Mouse (Mus musculus): Measurements from ENCODE around the gene Psg16. TPM values are rescaled to one million over a fixed set of nuclear protein-coding genes. Genes with fewer than 3 reads are reported as not detected.

The Psg16 gene
- total RNA-seq (2021) = 1 to 10 TPM; 5.6 to 6.1 TPM

- intact Hi-C loops (cut with DNase I) = loop anchor here (1.0 to 10.0 kb wide), 2 partner anchors 1606 to 1801 kb away; partner anchors contain the start of gene Pglyrp1
- DNase-seq (ENCODE audit: extremely low spot score in 1 of 2, low spot score in 2 of 2) = peak in 1 of 2 experiments; percentile 63
Measured at GRCm38 (mm10) chr7:17073904-17074615, at the start of gene Psg16. TSS of gene Psg16 (plus strand) at chr7:17074040.

- intact Hi-C loops (cut with DNase I) = no loop called here
- no peak for DNase-seq (ENCODE audit: extremely low spot score in 1 of 2, low spot score in 2 of 2)
Measured at GRCm38 (mm10) chr7:17024141-17024540, 49.7 kb upstream of the Psg16 start.

- intact Hi-C loops (cut with DNase I) = no loop called here
- DNase-seq (ENCODE audit: extremely low spot score in 1 of 2, low spot score in 2 of 2) = peak in 1 of 2 experiments; percentile 62
Measured at GRCm38 (mm10) chr7:17024814-17025504, 48.9 kb upstream of the Psg16 start.

GRCm38 (mm10) chr7:17025505-17025894, 48.3 kb upstream of the Psg16 start:
- no peak for DNase-seq (ENCODE audit: extremely low spot score in 1 of 2, low spot score in 2 of 2)
- intact Hi-C loops (cut with DNase I) = no loop called here

GRCm38 (mm10) chr7:17025896-17026622, 47.8 kb upstream of the Psg16 start:
- intact Hi-C loops (cut with DNase I) = no loop called here
- no peak for DNase-seq (ENCODE audit: extremely low spot score in 1 of 2, low spot score in 2 of 2)

- DNase-seq (ENCODE audit: extremely low spot score in 1 of 2, low spot score in 2 of 2) = peak in 1 of 2 experiments; percentile 64
- intact Hi-C loops (cut with DNase I) = no loop called here
Measured at GRCm38 (mm10) chr7:17026710-17027587, 46.9 kb upstream of the Psg16 start.

GRCm38 (mm10) chr7:17027588-17028343, 46.1 kb upstream of the Psg16 start, which contains the start of gene Ppp5c:
TSS of gene Ppp5c (minus strand) at chr7:17027924.
- intact Hi-C loops (cut with DNase I) = no loop called here
- peak; percentile 89 to 97 for DNase-seq (ENCODE audit: extremely low spot score in 1 of 2, low spot score in 2 of 2)

GRCm38 (mm10) chr7:17028923-17029322, 44.9 kb upstream of the Psg16 start:
- no peak for DNase-seq (ENCODE audit: extremely low spot score in 1 of 2, low spot score in 2 of 2)
- intact Hi-C loops (cut with DNase I) = no loop called here

- intact Hi-C loops (cut with DNase I) = no loop called here
Measured at GRCm38 (mm10) chr7:17030239-17030638, 43.6 kb upstream of the Psg16 start.

GRCm38 (mm10) chr7:17038018-17038695, 35.7 kb upstream of the Psg16 start:
- no peak for DNase-seq (ENCODE audit: extremely low spot score in 1 of 2, low spot score in 2 of 2)
- intact Hi-C loops (cut with DNase I) = no loop called here

More at GRCm38 (mm10) chr7:17030239-17030638, 43.6 kb upstream of the Psg16 start:
- DNase-seq (ENCODE audit: extremely low spot score in 1 of 2, low spot score in 2 of 2) = no peak

GRCm38 (mm10) chr7:17039373-17039772, 34.5 kb upstream of the Psg16 start:
- no peak for DNase-seq (ENCODE audit: extremely low spot score in 1 of 2, low spot score in 2 of 2)
- intact Hi-C loops (cut with DNase I) = no loop called here

GRCm38 (mm10) chr7:17045743-17046142, 28.1 kb upstream of the Psg16 start:
- peak in 1 of 2 experiments; percentile 62 for DNase-seq (ENCODE audit: extremely low spot score in 1 of 2, low spot score in 2 of 2)
- intact Hi-C loops (cut with DNase I) = no loop called here

GRCm38 (mm10) chr7:17047041-17047682, 26.7 kb upstream of the Psg16 start:
- intact Hi-C loops (cut with DNase I) = no loop called here
- DNase-seq (ENCODE audit: extremely low spot score in 1 of 2, low spot score in 2 of 2) = no peak

- intact Hi-C loops (cut with DNase I) = no loop called here
- DNase-seq (ENCODE audit: extremely low spot score in 1 of 2, low spot score in 2 of 2) = no peak
Measured at GRCm38 (mm10) chr7:17048431-17049190, 25.2 kb upstream of the Psg16 start.

- intact Hi-C loops (cut with DNase I) = loop anchor here (5.0 kb wide), 1 partner anchor 43 kb away; no protein-coding TSS in a partner anchor
- no peak for DNase-seq (ENCODE audit: extremely low spot score in 1 of 2, low spot score in 2 of 2)
Measured at GRCm38 (mm10) chr7:17050491-17050890, 23.3 kb upstream of the Psg16 start.

Measured in left cerebral cortex, postnatal 10 days (tissue).